Mouse (Mus musculus) olfactory bulb, adult 2 months (tissue): ENCODE results near the gene Trim21. TPM values are rescaled to one million over a fixed set of nuclear protein-coding genes. Genes with fewer than 3 reads are reported as not detected.

ENCODE experiments used
- H3K27ac ChIP-seq: fragments of 200-500 bp; 2 replicates; pipeline ENCODE4 v1.5.1; 2012; ENCODE audit warnings: low read depth, low read length; ENCODE audit not compliant: insufficient read depth
- H3K4me1 ChIP-seq: fragments of 200-500 bp; 2 replicates; pipeline ENCODE4 v1.6.1; 2012; ENCODE audit warnings: low read length; ENCODE audit not compliant: control insufficient read depth, insufficient read depth
- H3K4me3 ChIP-seq: fragments of 200-500 bp; 2 replicates; pipeline ENCODE4 v1.5.1; 2012; ENCODE audit warnings: mild to moderate bottlenecking, low read depth, low read length, moderate library complexity; ENCODE audit not compliant: insufficient read depth
- CTCF ChIP-seq: fragments of 200-500 bp; IDR thresholded peaks from 2 replicates; pipeline ENCODE4 v1.5.1; 2012; ENCODE audit warnings: low read depth, mild to moderate bottlenecking, low read length, moderate library complexity; ENCODE audit not compliant: insufficient read depth
- POLR2A ChIP-seq: fragments of 200-500 bp; IDR thresholded peaks from 2 replicates; pipeline ENCODE4 v1.6.1; 2012; ENCODE audit warnings: mild to moderate bottlenecking, low read depth, low read length, moderate library complexity; ENCODE audit not compliant: insufficient read depth
- WGBS: fragments of 180-500 bp; shearing (Covaris S2); methylation state at CpG from one replicate; pipeline ENCODE4 v1.1.7; 2018; 5-methylcytosine and 5-hydroxymethylcytosine counted together
- polyA plus RNA-seq: library from polyadenylated mRNA; stranded (reverse); fragments of >200 nt; gene quantifications from 2 replicates; pipeline ENCODE4 v1.2.4, GENCODE M21; 2012; ENCODE audit warnings: low replicate concordance; ENCODE audit not compliant: missing spikeins, insufficient read depth, insufficient read length

The Trim21 gene
- polyA plus RNA-seq, result not detected in 2 replicates

- WGBS, result 20% methylated on average over 10 of the region's 10 CpGs
- TF ChIP-seq POLR2A, result no peak
- TF ChIP-seq CTCF, result no peak
- Histone ChIP-seq H3K27ac (0 out of 2 replicates have a peak within 1 kb of the TSS, but pooled peaks have one; percentile 32), H3K4me1 (peaks cover 3% of the 10 kb centered on the region; the same call in 1 of the 2 replicates), H3K4me3 (peak within 1 kb of the TSS; percentile 56)
These were observed at the start of gene Trim21 for GRCm38 (mm10) chr7:102564999-102565997. TSS of gene Trim21 (minus strand) at chr7:102565486.

DNA sequence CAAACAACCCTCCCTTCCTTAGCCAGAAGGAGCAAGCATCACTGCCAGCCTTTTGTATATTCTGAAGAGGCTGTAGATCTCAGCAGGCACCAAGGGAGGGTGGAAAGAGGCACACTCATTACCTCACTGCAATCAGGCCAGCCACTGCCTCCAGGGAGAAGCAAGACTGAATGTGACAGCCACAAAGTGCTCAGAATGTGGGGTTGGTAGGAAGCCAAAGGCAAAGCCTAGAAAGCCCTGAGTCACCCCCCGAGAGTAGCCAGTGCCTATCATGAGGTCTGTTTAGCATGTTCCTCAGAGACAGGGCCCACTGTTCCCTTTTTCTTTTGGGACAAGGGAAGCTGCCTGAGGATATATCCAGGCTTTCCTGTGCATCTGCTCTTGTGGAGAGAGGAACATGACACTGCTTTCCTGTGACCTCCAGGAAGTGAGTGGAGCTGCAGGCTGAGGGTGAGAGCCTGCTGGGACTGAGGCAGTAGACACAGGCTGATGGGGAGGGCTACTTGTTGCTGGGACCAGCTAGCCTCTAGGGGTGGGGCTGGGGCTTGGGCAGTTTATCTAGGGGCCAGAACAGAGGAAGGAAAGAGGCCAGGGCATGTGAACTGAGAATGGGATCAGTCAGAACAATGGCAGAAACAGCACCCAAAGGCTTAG lies 32.2 kb upstream of the Trim21 start, which contains the start of gene Olfr552:
Gene Olfr552 (plus strand): TSS at position 393 of the 654 bp plus-strand sequence.
- TF ChIP-seq POLR2A (no peak), CTCF (no peak)
- Histone ChIP-seq H3K4me3 (no peak within 1 kb of the TSS), H3K4me1 (no peaks in the 10 kb centered on the region), H3K27ac (no peak within 1 kb of the TSS)
- 25% methylated on average over 1 of the region's 1 CpGs for WGBS

DNA sequence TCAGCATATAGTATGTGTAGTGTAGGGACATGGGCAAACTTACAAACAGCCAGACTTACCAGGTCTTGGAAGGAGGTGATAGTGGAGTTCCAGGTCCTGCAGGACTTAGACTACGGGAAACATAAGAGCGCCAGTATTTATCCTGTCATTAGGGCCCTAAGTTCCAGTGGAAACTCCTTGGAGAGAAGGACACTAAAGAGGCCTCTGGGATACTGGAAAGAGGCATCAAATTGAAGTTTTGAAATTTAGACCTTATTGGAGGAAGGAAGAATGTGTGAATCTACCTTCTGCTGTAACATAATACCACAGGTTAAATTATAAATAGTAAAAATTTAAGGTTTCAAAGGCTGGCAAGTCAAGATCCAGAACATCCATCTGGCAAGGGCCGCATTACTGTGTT lies 26.5 kb upstream of the Trim21 start, which contains the start of gene Olfr551:
Gene Olfr551 (minus strand): TSS at position 101 of the 400 bp plus-strand sequence.
- no peak within 1 kb of the TSS for H3K27ac ChIP-seq
- H3K4me1 ChIP-seq, result no peaks in the 10 kb centered on the region
- no peak within 1 kb of the TSS for H3K4me3 ChIP-seq
- TF ChIP-seq CTCF, result no peak
- WGBS, result 92% methylated on average over 3 of the region's 3 CpGs

DNA sequence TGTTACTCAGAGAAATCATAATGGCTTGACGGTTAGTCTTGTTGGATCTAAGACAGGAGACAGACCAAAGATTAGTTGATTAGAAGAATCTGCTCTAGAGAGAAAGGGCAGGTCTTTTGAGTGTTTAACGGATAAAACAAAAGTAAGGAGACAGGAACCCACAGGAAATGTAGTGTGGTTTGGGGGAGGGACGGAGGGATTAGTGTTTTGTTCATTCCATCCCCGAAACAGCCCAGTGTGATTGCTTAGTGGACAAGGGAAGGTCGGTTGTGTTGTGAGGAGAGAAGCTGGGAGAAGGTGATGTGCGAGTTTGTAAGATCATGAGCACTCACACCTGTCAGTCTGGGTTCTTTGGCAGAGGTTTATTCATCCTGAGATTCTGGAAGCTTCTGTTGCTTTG lies 10.7 kb upstream of the Trim21 start:
- H3K4me3 ChIP-seq, result no peak overlapping the region
- WGBS, result 45% methylated on average over 6 of the region's 6 CpGs
- no peaks in the 10 kb centered on the region for H3K4me1 ChIP-seq
- H3K27ac ChIP-seq, result no peak overlapping the region
- no peak for TF ChIP-seq CTCF
- no peak for TF ChIP-seq POLR2A

DNA sequence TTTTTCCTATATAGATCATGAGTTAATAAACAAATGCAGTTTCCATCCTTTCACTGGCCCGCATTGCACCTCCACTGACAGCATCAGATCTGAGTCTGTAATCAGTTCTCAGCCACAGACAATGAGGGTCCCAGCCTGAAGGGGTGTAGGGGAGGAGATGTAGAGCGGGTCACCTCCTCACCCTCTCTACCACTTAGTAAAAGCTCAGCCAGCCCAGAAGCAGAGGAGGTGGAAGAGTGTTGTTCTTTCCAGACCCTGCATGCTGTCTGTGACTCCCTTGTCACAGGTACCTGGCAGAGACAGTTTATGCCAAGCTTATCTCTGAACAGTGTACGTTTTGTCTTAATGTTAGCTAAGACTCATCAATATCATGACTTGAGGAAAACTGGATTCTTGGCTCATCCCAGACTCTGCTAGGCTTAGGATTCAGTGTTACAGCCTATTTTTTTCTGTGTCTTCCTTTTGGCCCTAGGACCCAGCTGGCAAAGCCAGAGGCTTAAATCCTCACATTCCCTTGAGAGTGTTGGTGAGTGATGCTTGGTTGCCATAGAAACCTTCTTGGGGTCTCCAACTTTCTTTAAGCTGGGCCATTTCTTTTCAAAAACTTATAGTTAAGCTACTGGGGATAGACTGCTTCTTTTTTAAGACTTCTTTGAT lies 8.0 kb upstream of the Trim21 start:
- 73% methylated on average over 3 of the region's 3 CpGs for WGBS
- no peak for TF ChIP-seq CTCF
- TF ChIP-seq POLR2A, result no peak
- Histone ChIP-seq H3K4me3 (no peak overlapping the region), H3K27ac (no peak overlapping the region), H3K4me1 (no peaks in the 10 kb centered on the region)

DNA sequence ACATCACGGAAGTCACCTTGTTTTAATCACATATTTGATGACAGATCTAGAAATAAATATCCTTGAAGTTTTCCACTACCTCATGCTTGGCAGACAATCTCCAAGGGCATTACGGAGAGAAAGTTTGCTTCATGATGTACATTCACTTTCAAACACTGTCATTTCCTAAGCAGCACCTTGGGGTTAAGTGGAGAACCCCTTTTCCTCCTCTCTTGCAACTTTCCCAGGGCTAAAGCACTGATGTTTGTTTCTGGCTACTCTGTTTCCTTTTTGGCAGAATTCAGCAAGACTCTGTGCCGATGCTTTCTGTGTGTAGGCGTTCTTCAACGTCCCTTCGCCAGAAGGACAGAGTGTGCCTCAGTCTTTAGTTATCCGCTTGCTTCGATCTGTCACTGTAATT lies 5.9 kb upstream of the Trim21 start, which contains the start of gene Olfr550:
Gene Olfr550 (plus strand): TSS at position 301 of the 400 bp plus-strand sequence.
- Histone ChIP-seq H3K4me1 (no peaks in the 10 kb centered on the region), H3K4me3 (no peak within 1 kb of the TSS), H3K27ac (no peak within 1 kb of the TSS)
- 88% methylated on average over 8 of the region's 8 CpGs for WGBS
- TF ChIP-seq CTCF (no peak), POLR2A (no peak)

DNA sequence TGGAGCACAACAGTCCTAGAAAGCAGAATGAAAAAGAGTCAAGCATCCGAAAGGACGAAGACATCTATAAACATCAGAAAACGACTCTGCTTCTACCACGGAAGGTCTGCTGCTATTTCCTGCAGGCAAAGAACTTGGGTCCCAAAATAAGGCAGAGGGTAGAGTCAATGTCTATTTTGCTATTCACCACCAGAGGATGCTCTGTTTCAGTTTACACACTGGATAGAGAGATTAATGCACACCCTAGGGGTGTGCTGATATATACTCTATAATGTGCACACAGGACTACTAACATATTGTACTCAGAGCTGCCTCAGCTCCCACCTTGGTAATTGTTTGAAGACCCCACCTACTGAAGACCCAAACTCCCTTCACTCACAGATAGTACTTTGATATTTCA lies 933 bp upstream of the Trim21 start:
- 88% methylated on average over 4 of the region's 4 CpGs for whole genome bisulfite sequencing
- Histone ChIP-seq H3K4me1 (peaks cover 3% of the 10 kb centered on the region; the same call in 1 of the 2 replicates), H3K4me3 (no peak overlapping the region), H3K27ac (no peak overlapping the region)
- TF ChIP-seq CTCF, result no peak

DNA sequence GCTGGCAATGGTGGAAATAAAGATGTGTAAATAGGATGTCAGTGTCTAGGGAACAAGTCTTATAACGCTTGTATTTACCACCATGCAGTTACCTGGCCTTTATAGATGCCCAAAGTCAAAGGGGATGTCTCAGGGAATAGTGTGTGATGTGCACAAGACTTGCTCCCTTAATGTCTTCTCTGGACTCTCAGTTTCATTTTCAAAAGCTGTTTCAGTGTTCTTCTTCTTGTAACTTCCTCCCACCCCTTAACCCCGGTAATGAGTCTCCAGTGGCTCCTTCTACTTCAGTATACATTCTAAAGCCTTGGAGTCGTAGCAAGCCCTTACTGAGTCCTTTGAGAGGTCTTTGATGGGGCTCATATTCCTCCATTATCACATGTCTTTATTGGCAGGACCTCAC lies 12.0 kb downstream of the Trim21 start:
- WGBS, result 85% methylated on average over 3 of the region's 3 CpGs
- H3K4me1 ChIP-seq, result no peaks in the 10 kb centered on the region
- no peak overlapping the region for H3K4me3 ChIP-seq
- TF ChIP-seq POLR2A (no peak), CTCF (no peak)
- H3K27ac ChIP-seq, result no peak overlapping the region
